Comparison of ENCODE assay signal across 21 mouse cellular contexts in genomic region chr13:24082153-24082552, GRCm38 (mm10).
DNase-seq lines count a peak whose midpoint lies in the region; ATAC-seq and TF ChIP-seq lines count a peak whose summit lies in the region.
"Had no signal": no experiment of that assay in that cellular context is flagged by ENCODE, and none has a peak within 500 bp of the region (broad histone marks: within the 10 kb centered on the region; RNA-seq: fewer than 3 reads in every experiment).

No protein-coding gene starts in this region.

- H3K36me3 ChIP-seq in forebrain, embryonic 15.5 days: no peaks in the 10 kb centered on the region
- no peaks in the 10 kb centered on the region for H3K36me3 ChIP-seq in forebrain, embryonic 12.5 days (replicated peaks)
- H3K36me3 ChIP-seq: heart, embryonic 12.5 days; heart, embryonic 15.5 days; hindbrain, embryonic 10.5 days had no signal

- no peaks in the 10 kb centered on the region for H3K27me3 ChIP-seq in cerebellum, adult 2 months (ENCODE audit: control insufficient read depth, insufficient read depth, low read length)
- H3K27me3 ChIP-seq in forebrain, embryonic 15.5 days: no peaks in the 10 kb centered on the region
- H3K27me3 ChIP-seq in forebrain, embryonic 12.5 days: no peaks in the 10 kb centered on the region
- H3K27me3 ChIP-seq: embryonic facial prominence, embryonic 12.5 days; embryonic facial prominence, embryonic 15.5 days; heart, embryonic 15.5 days had no signal

- H3K4me1 ChIP-seq in cerebellum, adult 2 months (ENCODE audit: control insufficient read depth, insufficient read depth, low read length): peaks cover 3% of the 10 kb centered on the region; the same call in 1 of the 2 replicates
- peaks cover 10% of the 10 kb centered on the region for H3K4me1 ChIP-seq in forebrain, embryonic 15.5 days
- H3K4me1 ChIP-seq in forebrain, embryonic 12.5 days: no peaks in the 10 kb centered on the region
- H3K4me1 ChIP-seq: embryonic facial prominence, embryonic 12.5 days; embryonic facial prominence, embryonic 15.5 days; heart, embryonic 12.5 days; heart, embryonic 15.5 days had no signal

- no peak overlapping the region for H3K4me3 ChIP-seq in cerebellum, adult 2 months (replicated peaks; ENCODE audit: insufficient read depth, low read depth, low read length)
- no peak overlapping the region for H3K4me3 ChIP-seq in forebrain, embryonic 15.5 days
- H3K4me3 ChIP-seq in forebrain, embryonic 12.5 days (replicated peaks): no peak overlapping the region
- H3K4me3 ChIP-seq: embryonic facial prominence, embryonic 12.5 days; embryonic facial prominence, embryonic 15.5 days; heart, embryonic 12.5 days; heart, embryonic 15.5 days; hindbrain, embryonic 10.5 days had no signal

- no peak overlapping the region for H3K27ac ChIP-seq in cerebellum, adult 2 months (ENCODE audit: insufficient read depth, low read length)
- peak overlapping the region; percentile 57 for H3K27ac ChIP-seq in forebrain, embryonic 15.5 days (replicated peaks)
- no peak overlapping the region for H3K27ac ChIP-seq in forebrain, embryonic 12.5 days
- H3K27ac ChIP-seq: embryonic facial prominence, embryonic 12.5 days; embryonic facial prominence, embryonic 15.5 days; heart, embryonic 15.5 days; hindbrain, embryonic 10.5 days; hindbrain, embryonic 14.5 days had no signal

- H3K4me2 ChIP-seq in forebrain, embryonic 15.5 days (replicated peaks): no peak overlapping the region
- H3K4me2 ChIP-seq in forebrain, embryonic 12.5 days: no peak overlapping the region
- H3K4me2 ChIP-seq: embryonic facial prominence, embryonic 12.5 days; embryonic facial prominence, embryonic 15.5 days; heart, embryonic 12.5 days; heart, embryonic 15.5 days; hindbrain, embryonic 14.5 days had no signal

- TF ChIP-seq CTCF in cerebellum, adult 2 months (IDR thresholded peaks at IDR 0.05; ENCODE audit: borderline replicate concordance, insufficient read depth, low read depth, low read length): no peak

- no peak overlapping the region for H3K9ac ChIP-seq in forebrain, embryonic 15.5 days (replicated peaks)
- no peak overlapping the region for H3K9ac ChIP-seq in forebrain, embryonic 12.5 days
- H3K9ac ChIP-seq: embryonic facial prominence, embryonic 12.5 days; embryonic facial prominence, embryonic 15.5 days; heart, embryonic 12.5 days; heart, embryonic 15.5 days; hindbrain, embryonic 14.5 days had no signal

- DNase-seq in cerebellum, adult 2 months: peak; percentile 5 to 14
- DNase-seq in cerebellum, adult 9-11 months: no peak
- DNase-seq in frontal cortex, postnatal 36 days (ENCODE audit: low spot score in 2 of 2): no peak
- peak; percentile 26 for DNase-seq in brain, adult 2 months (ENCODE audit: low read depth, low spot score)
- DNase-seq: adrenal gland, adult 8-10 months; adrenal gland, postnatal 25 days; gastrocnemius, postnatal 25 days; heart, adult 18-20 months; heart, postnatal 10 days; heart, postnatal 36 days; kidney, adult 2 months had no signal

- whole genome bisulfite sequencing in cerebellum, adult 2 months: 31% methylated on average over 4 of the region's 4 CpGs
- 61% methylated on average over 4 of the region's 4 CpGs for WGBS in forebrain, embryonic 15.5 days
- WGBS in forebrain, embryonic 12.5 days: 68% methylated on average over 4 of the region's 4 CpGs

- no peaks in the 10 kb centered on the region for H3K9me3 ChIP-seq in forebrain, embryonic 15.5 days
- no peaks in the 10 kb centered on the region for H3K9me3 ChIP-seq in forebrain, embryonic 12.5 days
- H3K9me3 ChIP-seq: embryonic facial prominence, embryonic 12.5 days; embryonic facial prominence, embryonic 15.5 days; heart, embryonic 12.5 days; heart, embryonic 15.5 days; hindbrain, embryonic 10.5 days had no signal

- TF ChIP-seq POLR2A in cerebellum, adult 2 months (IDR thresholded peaks at IDR 0.05; ENCODE audit: borderline replicate concordance, insufficient read depth, low read length): no peak

- ATAC-seq in forebrain, embryonic 15.5 days (replicated peaks): peak; percentile 55; the same call in 1 of the 2 replicates
- no peak for ATAC-seq in forebrain, embryonic 12.5 days (ENCODE audit: low FRiP score)
- ATAC-seq in frontal cortex, adult (ENCODE audit: low TSS enrichment): peak; percentile 29; the same call in 1 of the 2 replicates
- ATAC-seq: activated CD4-positive, CD25-positive, alpha-beta regulatory T cell, adult 4 months had no signal

Comparison
In these comparisons a context has a peak if more than half of its experiments do, and no peak if none do; other contexts are left out.
1. DNase-seq: peak in cerebellum, adult 2 months (2 of 2) and brain, adult 2 months (single experiment); none in cerebellum, adult 9-11 months (single experiment) and frontal cortex, postnatal 36 days (0 of 2).